Mouse (Mus musculus): ENCODE measurements around the gene Olfr12.

DNA sequence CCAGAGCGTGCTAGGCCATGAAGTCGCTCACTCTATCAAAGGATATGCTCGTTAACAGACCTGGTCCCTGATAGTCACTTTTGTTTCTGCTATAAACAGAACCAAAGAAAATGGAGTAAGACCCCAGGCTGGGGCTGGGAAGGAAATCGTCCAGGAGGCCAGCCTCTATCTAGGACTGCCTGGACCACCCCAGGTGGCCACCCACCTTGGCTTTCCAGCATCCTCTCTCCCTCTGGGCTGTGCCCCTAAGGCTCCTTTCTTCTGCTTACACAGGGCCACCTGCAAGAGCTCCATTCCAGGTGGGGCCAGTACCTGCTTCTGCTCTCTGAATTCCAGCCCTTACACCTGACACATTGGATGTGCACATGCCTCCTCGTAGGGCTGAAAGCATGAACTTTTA is 14.6 kb downstream of the Olfr12 start:
- TF ChIP-seq GATA1 (IDR thresholded peaks at IDR 0.05; ENCODE audit: borderline replicate concordance, low read length): no peak
- no peak for TF ChIP-seq FLI1 (IDR thresholded peaks at IDR 0.05; ENCODE audit: low read length)
